Mouse (Mus musculus) cortical plate, adult 2 months (tissue): ENCODE data around the gene Gm10260.

ENCODE experiments used
- CTCF ChIP-seq: fragments of 200-500 bp; IDR thresholded peaks from 2 replicates; pipeline ENCODE4 v1.5.1; 2011; ENCODE audit warnings: mild to moderate bottlenecking, control low read depth, low read length; ENCODE audit not compliant: insufficient read depth; ENCODE audit errors: extremely low read depth
- POLR2A ChIP-seq: fragments of 200-500 bp; IDR thresholded peaks from 2 replicates; pipeline ENCODE4 v1.6.1; 2011; ENCODE audit warnings: mild to moderate bottlenecking, low read length, control low read depth; ENCODE audit not compliant: insufficient read depth; ENCODE audit errors: extremely low read depth

- TF ChIP-seq CTCF = no peak
- TF ChIP-seq POLR2A = no peak
Measured at GRCm38 (mm10) chr13:97760532-97760931, at the start of gene Gm10260.
